Mouse (Mus musculus): Measurements from ENCODE around the gene Ccp110. TPM values are rescaled to one million over a fixed set of nuclear protein-coding genes. Genes with fewer than 3 reads are reported as not detected.
A peak's percentile ranks its signal among the peaks of the same experiment; 100 is the strongest.

Ccp110 gene
- polyA plus RNA-seq, 1 experiment from 2014 or later = 6.8 TPM

DNA sequence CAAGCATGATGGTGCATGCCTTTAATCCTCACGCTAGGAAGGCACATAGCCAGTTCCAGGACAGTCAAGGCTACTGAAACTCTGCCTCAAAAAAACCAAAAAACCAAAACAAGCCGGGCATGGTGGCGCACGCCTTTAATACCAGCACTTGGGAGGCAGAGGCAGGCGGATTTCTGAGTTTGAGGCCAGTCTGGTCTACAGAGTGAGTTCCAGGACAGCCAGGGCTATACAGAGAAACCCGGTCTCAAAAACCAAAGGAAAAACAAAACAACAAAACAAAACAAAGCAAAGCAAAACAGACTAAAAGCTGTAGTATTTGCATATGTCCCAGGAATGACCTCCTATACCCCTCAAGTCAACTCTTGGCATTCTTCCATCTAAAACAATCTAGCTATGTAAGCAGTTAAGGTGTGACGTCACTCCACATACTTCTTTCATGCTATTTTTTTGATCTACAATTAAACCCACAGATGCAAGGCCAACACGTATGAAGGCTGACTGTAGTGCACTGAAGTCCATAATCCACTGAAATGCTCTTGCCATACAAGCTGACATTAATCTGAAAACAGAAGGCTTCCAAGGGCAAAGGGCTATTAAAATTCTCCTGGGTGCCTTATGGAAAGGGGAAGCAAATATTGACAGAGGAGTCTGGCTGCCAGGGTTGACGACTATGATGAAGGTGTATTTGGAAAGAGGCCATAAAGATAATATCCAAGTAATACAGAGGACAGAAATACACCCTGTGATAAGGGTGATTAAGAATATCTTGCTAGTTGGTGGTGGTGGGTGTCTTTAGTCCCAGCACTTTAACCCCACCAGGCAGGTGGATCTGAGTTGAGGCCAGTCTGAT, 8.1 kb upstream of the Ccp110 start:
- Histone ChIP-seq H3K9me3 (no peaks in the 10 kb centered on the region), H3K27ac (replicated peaks) (peak overlapping the region; percentile 90)
- WGBS = 71% methylated on average over 9 of the region's 9 CpGs

DNA sequence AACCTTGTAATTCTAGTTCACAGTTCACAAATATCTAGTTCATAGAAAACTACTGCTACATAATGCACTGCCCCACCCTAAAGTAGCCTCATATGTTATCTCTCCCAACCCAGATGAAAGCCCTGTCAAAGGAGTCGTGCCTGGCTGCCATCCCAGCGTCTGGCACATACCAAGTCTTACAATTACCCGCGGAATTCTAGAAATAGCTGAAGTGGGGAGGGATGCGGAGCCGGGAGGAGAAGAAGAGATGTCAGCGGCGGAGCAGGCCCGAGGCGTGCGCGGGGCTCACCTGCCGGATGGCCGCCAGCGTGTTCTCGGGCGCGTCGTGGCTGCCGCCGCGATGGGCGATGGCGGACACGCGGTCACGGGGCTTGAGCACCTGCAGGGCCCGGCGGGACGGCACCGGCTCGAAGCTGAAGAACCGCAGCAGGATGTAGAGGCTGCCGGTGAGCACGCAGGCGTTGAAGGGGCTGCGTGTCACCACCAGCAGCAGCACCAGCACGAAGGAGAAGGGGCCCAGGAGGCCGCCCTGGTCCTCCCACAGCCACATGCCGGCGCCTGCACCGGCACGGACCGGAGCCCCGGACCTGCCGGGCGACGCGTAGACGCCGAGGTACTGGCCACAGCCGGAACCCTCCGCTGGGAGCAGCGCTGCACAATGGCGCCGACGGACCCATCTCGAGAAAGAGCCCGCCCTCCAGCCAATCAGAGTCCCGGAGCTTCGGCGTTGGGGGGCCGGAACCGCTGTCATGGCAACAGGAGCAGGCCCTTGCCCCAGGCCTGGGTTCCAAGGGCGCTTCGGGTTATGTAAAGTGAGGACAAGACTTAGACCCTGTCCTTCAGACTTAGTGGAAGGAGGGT, 7.0 kb upstream of the Ccp110 start, which contains the start of gene Gde1:
Gene Gde1 (minus strand): TSS at position 678 of the 861 bp plus-strand sequence.
- peak within 1 kb of the TSS; percentile 91 for H3K4me3 ChIP-seq
- ATAC-seq (ENCODE audit: extremely low read depth, insufficient number of reproducible peaks, low FRiP score, low TSS enrichment) = peak; percentile 85
- H3K4me1 ChIP-seq = peaks cover 29% of the 10 kb centered on the region
- 0% methylated on average over 59 of the region's 66 CpGs for WGBS
- peak within 1 kb of the TSS; percentile 91 for H3K9ac ChIP-seq
- peaks cover 21% of the 10 kb centered on the region for H3K36me3 ChIP-seq
- no peaks in the 10 kb centered on the region for H3K27me3 ChIP-seq (replicated peaks)
- peak within 1 kb of the TSS; percentile 91 for H3K4me2 ChIP-seq
- peak within 1 kb of the TSS; percentile 90 for H3K27ac ChIP-seq (replicated peaks)
- no peaks in the 10 kb centered on the region for H3K9me3 ChIP-seq

More for the DNA sequence above, 8.1 kb upstream of the Ccp110 start:
- peak overlapping the region; percentile 91; the same call in 1 of the 2 replicates for H3K9ac ChIP-seq
- no peaks in the 10 kb centered on the region for H3K27me3 ChIP-seq (replicated peaks)
- peak overlapping the region; percentile 91 for H3K4me2 ChIP-seq
- peaks cover 29% of the 10 kb centered on the region for H3K4me1 ChIP-seq
- H3K36me3 ChIP-seq = peaks cover 23% of the 10 kb centered on the region
- no peak for ATAC-seq (ENCODE audit: extremely low read depth, insufficient number of reproducible peaks, low FRiP score, low TSS enrichment)
- peak overlapping the region; percentile 91 for H3K4me3 ChIP-seq

DNA sequence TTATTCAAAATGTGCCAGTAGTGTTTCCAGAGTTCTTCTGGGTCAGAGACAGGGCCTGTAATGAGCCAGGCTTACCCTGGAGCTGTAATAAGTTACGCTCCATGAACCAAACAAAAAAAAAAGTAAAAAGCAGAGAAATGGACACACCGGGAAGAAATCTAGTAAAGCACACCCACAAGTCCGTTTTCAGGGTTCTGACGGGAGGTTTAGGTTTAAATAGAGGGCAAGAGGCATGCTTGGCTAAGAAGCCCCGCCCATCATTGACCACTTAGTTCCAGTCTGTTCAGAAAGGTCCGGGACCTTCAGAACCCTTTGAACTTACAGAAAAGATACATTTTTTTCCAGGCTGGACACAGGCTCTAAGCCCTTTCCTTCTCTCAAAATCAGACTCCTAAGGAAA, 6.3 kb upstream of the Ccp110 start:
- Histone ChIP-seq H3K9me3 (no peaks in the 10 kb centered on the region), H3K4me3 (peak overlapping the region; percentile 91), H3K36me3 (peaks cover 17% of the 10 kb centered on the region), H3K4me2 (peak overlapping the region; percentile 91), H3K27ac (replicated peaks) (peak overlapping the region; percentile 90), H3K4me1 (peaks cover 29% of the 10 kb centered on the region), H3K27me3 (replicated peaks) (no peaks in the 10 kb centered on the region), H3K9ac (peak overlapping the region; percentile 91)
- no peak for ATAC-seq (ENCODE audit: extremely low read depth, insufficient number of reproducible peaks, low FRiP score, low TSS enrichment)
- WGBS = 50% methylated on average over 6 of the region's 6 CpGs

DNA sequence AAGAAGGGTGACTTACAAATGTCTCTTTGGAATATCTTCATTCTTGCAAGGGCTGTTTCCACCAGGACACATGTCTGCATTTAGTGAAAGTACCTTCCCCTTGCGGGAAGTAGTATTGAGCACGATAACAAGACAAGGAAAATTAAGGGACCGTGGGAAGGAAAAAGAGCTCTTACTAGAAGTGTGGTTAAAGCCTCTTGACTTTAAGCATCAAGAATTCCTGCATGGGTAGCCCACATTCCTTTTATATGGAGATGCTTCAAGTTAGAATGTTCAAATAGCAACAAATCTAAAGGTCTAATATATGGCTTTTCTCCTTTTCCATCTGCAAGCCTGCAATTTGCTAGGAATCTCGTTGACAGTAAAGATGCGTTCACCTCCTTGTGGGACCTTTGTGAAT, 5.9 kb upstream of the Ccp110 start:
- Histone ChIP-seq H3K4me2 (no peak overlapping the region), H3K27ac (replicated peaks) (no peak overlapping the region), H3K4me1 (peaks cover 29% of the 10 kb centered on the region), H3K36me3 (peaks cover 16% of the 10 kb centered on the region), H3K9ac (no peak overlapping the region), H3K27me3 (replicated peaks) (no peaks in the 10 kb centered on the region), H3K4me3 (no peak overlapping the region), H3K9me3 (no peaks in the 10 kb centered on the region)
- ATAC-seq (ENCODE audit: extremely low read depth, insufficient number of reproducible peaks, low FRiP score, low TSS enrichment) = no peak
- 84% methylated on average over 5 of the region's 5 CpGs for whole genome bisulfite sequencing

DNA sequence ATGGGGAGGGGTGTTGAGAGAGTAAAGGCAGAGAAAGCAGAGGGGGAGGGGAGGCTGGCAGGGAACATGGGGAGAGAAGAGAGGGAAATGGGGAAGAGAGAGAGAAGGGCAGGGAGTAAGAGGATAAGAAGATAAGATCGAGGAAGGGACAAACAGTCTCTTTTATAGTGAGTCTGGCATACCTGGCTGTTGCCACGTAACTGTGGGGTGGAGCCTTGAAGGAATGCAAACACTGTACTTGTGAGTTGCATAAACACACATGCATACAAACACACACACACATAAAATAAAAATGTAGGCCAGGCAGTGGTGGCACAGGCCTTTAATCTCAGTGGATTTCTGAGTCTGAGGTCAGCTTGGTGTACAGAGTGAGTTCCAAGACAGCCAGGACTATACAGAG, 5.1 kb upstream of the Ccp110 start:
- no peak for ATAC-seq (ENCODE audit: extremely low read depth, insufficient number of reproducible peaks, low FRiP score, low TSS enrichment)
- H3K4me2 ChIP-seq = no peak overlapping the region

DNA sequence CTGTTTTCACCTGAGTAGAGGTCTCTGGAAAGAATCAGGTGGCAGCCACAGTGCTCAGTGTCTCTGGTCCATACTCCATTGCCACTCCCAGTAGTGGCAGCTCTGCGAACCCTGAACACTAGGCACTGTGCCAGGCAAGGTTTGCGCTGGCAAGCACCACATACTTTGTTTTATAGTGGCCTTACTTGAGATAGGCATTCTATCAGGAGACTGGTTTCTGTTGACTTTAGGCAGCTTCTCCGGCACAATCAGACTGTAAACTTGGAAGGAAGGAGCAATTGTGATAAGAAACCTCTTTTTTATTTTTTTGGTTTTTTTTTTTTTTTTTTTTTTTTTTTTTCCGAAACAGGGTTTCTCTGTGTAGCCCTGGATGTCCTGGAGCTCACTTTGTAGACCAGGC, 4.3 kb upstream of the Ccp110 start:
- H3K4me1 ChIP-seq = peaks cover 35% of the 10 kb centered on the region
- no peak overlapping the region for H3K9ac ChIP-seq
- no peaks in the 10 kb centered on the region for H3K9me3 ChIP-seq
- H3K4me2 ChIP-seq = no peak overlapping the region
- peaks cover 3% of the 10 kb centered on the region for H3K36me3 ChIP-seq
- H3K27ac ChIP-seq (replicated peaks) = no peak overlapping the region
- no peak overlapping the region for H3K4me3 ChIP-seq
- WGBS = 49% methylated on average over 4 of the region's 4 CpGs
- no peak for ATAC-seq (ENCODE audit: extremely low read depth, insufficient number of reproducible peaks, low FRiP score, low TSS enrichment)
- no peaks in the 10 kb centered on the region for H3K27me3 ChIP-seq (replicated peaks)

More for the DNA sequence above, 5.1 kb upstream of the Ccp110 start:
- 66% methylated on average over 2 of the region's 2 CpGs for WGBS
- Histone ChIP-seq H3K27me3 (replicated peaks) (no peaks in the 10 kb centered on the region), H3K4me1 (peaks cover 32% of the 10 kb centered on the region), H3K27ac (replicated peaks) (no peak overlapping the region), H3K9ac (no peak overlapping the region), H3K36me3 (peaks cover 9% of the 10 kb centered on the region), H3K9me3 (no peaks in the 10 kb centered on the region), H3K4me3 (no peak overlapping the region)

DNA sequence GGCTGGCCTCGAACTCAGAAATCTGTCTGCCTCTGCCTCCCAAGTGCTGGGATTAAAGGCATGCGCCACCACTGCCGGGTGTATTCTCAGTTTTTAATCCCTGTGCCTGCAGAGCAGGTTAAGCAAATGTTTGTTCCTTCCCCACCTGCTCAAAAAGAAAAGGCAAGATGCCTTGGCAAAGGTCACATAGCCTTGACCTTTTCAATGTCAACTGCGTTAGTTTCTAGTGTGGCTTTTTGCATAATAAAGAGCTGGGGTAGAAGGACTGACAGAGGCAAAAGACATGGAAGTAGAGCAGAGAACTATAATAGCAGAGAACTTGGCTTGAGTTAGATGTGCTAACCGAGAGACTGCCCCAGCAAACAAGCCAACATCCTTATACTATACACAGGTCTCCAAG, 1.6 kb upstream of the Ccp110 start:
- Histone ChIP-seq H3K27ac (replicated peaks) (no peak overlapping the region), H3K4me3 (no peak overlapping the region), H3K4me2 (no peak overlapping the region), H3K9me3 (no peaks in the 10 kb centered on the region), H3K9ac (no peak overlapping the region), H3K4me1 (peaks cover 15% of the 10 kb centered on the region), H3K27me3 (replicated peaks) (no peaks in the 10 kb centered on the region), H3K36me3 (peaks cover 5% of the 10 kb centered on the region; the same call in 1 of the 2 replicates)
- 72% methylated on average over 5 of the region's 5 CpGs for WGBS
- ATAC-seq (ENCODE audit: extremely low read depth, insufficient number of reproducible peaks, low FRiP score, low TSS enrichment) = no peak

DNA sequence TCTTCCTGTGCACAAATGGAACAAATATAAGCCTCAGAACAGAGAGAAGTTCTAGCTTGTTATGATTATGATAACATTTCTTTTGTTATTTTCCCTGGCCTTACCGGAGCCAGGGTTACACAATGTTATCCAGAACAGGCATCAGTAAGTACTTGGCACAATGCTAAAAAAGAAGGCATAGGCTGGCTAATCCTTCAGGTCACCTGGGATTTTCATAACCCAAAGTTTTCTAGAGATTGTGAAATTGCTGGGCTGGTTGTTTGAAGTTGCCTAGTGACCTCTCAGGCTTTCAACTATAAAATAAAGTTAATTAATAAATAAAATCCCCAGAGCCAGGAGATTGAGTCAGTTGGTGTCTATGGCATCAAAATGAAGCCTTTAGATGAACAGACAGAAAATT, 2.5 kb downstream of the Ccp110 start:
- H3K4me3 ChIP-seq = no peak overlapping the region
- H3K9ac ChIP-seq = no peak overlapping the region
- peaks cover 20% of the 10 kb centered on the region for H3K36me3 ChIP-seq
- no peaks in the 10 kb centered on the region for H3K27me3 ChIP-seq (replicated peaks)
- H3K4me1 ChIP-seq = peaks cover 9% of the 10 kb centered on the region
- no peak overlapping the region for H3K4me2 ChIP-seq
- no peaks in the 10 kb centered on the region for H3K9me3 ChIP-seq
- ATAC-seq (ENCODE audit: extremely low read depth, insufficient number of reproducible peaks, low FRiP score, low TSS enrichment) = no peak
- 77% methylated on average over 1 of the region's 1 CpGs for WGBS
- no peak overlapping the region for H3K27ac ChIP-seq (replicated peaks)

DNA sequence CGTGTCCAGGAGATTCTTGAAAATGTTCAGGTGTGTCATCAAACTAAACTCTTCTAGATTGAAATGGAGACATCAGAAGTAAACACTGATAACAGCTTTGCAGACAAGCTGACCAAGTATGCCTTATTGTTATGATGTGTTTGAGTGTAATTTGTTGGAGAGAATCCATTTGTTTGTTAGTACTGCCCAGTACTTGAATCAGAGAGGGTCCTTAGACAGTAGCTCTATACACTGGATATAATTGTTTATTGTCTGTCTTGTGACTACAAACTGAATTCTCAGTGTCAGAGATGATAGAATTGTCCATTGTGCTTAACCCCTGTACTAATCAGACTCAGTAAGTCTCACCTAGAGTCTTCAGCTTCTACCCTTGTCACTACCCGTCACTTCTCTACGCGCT, 5.7 kb downstream of the Ccp110 start:
- H3K4me3 ChIP-seq = no peak overlapping the region
- no peaks in the 10 kb centered on the region for H3K9me3 ChIP-seq
- no peak overlapping the region for H3K27ac ChIP-seq (replicated peaks)
- peaks cover 40% of the 10 kb centered on the region for H3K36me3 ChIP-seq
- H3K4me2 ChIP-seq = no peak overlapping the region
- ATAC-seq (ENCODE audit: extremely low read depth, insufficient number of reproducible peaks, low FRiP score, low TSS enrichment) = no peak
- no peaks in the 10 kb centered on the region for H3K27me3 ChIP-seq (replicated peaks)
- 90% methylated on average over 4 of the region's 4 CpGs for WGBS
- H3K9ac ChIP-seq = no peak overlapping the region
- peaks cover 3% of the 10 kb centered on the region for H3K4me1 ChIP-seq

DNA sequence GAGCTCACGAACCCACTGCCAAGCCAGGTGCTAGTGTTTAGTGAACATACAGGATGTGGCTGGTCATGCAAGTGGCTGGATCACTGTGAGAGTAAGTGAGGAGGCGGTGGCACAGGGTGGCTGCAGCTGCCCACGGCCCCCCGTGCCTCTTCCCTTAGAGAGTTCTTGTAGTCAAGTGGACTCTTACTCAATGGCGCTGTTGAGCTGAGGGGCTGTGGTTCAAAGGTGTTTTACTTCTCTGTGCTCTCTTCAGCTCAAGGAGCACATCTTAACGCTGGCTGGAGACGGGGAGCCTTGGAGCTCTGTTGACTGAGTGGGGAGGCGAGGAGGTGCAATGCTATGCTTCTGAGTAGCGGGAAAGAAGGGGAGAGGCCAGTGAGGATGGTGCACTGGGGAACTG, 11.6 kb downstream of the Ccp110 start:
- Histone ChIP-seq H3K27me3 (replicated peaks) (no peaks in the 10 kb centered on the region), H3K36me3 (peaks cover 66% of the 10 kb centered on the region), H3K9ac (no peak overlapping the region), H3K4me3 (no peak overlapping the region), H3K27ac (replicated peaks) (no peak overlapping the region), H3K9me3 (no peaks in the 10 kb centered on the region), H3K4me2 (no peak overlapping the region), H3K4me1 (no peaks in the 10 kb centered on the region)
- WGBS = 87% methylated on average over 9 of the region's 9 CpGs
- no peak for ATAC-seq (ENCODE audit: extremely low read depth, insufficient number of reproducible peaks, low FRiP score, low TSS enrichment)

DNA sequence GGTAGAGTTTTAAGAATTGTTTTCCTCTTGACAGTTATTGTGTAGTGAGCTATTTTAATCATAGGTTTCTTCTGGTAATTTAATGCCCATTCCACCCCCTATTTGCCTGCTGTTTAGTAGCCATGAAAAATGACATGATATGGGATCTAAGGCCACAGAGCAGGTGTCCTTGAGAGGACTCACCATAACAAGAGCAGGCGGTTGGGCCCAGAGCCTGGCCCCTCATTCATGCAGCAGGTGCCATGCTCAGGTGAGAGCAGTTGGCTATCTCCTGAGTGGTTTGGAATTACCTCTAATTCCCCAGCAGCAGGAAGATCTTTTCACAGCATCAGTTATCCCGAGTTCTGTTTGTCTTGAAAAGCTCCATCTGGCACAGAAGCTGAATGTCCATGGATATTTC, 13.1 kb downstream of the Ccp110 start:
- Histone ChIP-seq H3K4me2 (no peak overlapping the region), H3K9me3 (no peaks in the 10 kb centered on the region), H3K27me3 (replicated peaks) (no peaks in the 10 kb centered on the region), H3K9ac (no peak overlapping the region), H3K4me1 (no peaks in the 10 kb centered on the region), H3K4me3 (no peak overlapping the region), H3K36me3 (peaks cover 77% of the 10 kb centered on the region), H3K27ac (replicated peaks) (no peak overlapping the region)
- no peak for ATAC-seq (ENCODE audit: extremely low read depth, insufficient number of reproducible peaks, low FRiP score, low TSS enrichment)
- WGBS = 84% methylated on average over 2 of the region's 2 CpGs
